Comparison of ENCODE assay signal across 12 mouse cellular contexts in the genomic region with DNA sequence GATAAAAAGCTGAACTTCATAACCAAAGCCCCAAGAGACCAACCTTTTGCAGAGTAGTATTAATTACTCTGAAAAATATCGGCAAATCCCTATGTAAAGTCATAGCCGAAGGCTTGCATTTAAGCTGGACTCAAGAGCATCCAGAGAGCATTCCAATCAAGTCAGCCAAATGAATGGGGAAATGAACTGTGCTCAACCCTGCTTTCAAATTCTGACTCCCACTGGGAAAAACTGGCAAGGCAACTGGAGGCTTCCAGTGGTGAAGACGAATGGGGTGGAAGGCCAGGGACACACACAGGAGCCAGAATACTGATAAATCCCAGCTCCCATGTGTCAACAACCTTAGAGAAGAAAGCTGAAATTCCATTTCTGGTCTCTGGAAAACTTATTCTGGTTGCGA.
DNase-seq lines count a peak whose midpoint lies in the region; ATAC-seq and TF ChIP-seq lines count a peak whose summit lies in the region.
"Had no signal": no experiment of that assay in that cellular context is flagged by ENCODE, and none has a peak within 500 bp of the region (broad histone marks: within the 10 kb centered on the region; RNA-seq: fewer than 3 reads in every experiment).

No protein-coding gene starts in this region.

- H3K9me3 ChIP-seq in heart, embryonic 12.5 days (replicated peaks), result no peaks in the 10 kb centered on the region
- H3K9me3 ChIP-seq in midbrain, postnatal 0 days (ENCODE audit: low read length), result no peaks in the 10 kb centered on the region
- no peaks in the 10 kb centered on the region for H3K9me3 ChIP-seq in midbrain, embryonic 16.5 days (replicated peaks; ENCODE audit: control insufficient read depth, low read length, poor library complexity, severe bottlenecking)
- H3K9me3 ChIP-seq: megakaryocyte, embryonic 14.5 days had no signal

- H3K36me3 ChIP-seq in heart, embryonic 12.5 days, result no peaks in the 10 kb centered on the region
- no peaks in the 10 kb centered on the region for H3K36me3 ChIP-seq in midbrain, postnatal 0 days (ENCODE audit: insufficient read depth, low read length)
- no peaks in the 10 kb centered on the region for H3K36me3 ChIP-seq in midbrain, embryonic 16.5 days (ENCODE audit: control insufficient read depth, insufficient read depth, low read length)

- H3K27ac ChIP-seq in heart, embryonic 12.5 days (ENCODE audit: poor library complexity, severe bottlenecking), result no peak overlapping the region
- no peak overlapping the region for H3K27ac ChIP-seq in midbrain, postnatal 0 days (ENCODE audit: low read depth, low read length)
- H3K27ac ChIP-seq in midbrain, embryonic 16.5 days (ENCODE audit: low read length), result no peak overlapping the region
- H3K27ac ChIP-seq: layer of hippocampus, adult 2 months; left cerebral cortex, adult 2 months had no signal

- H3K9ac ChIP-seq in heart, embryonic 12.5 days, result no peak overlapping the region
- H3K9ac ChIP-seq in midbrain, postnatal 0 days (replicated peaks; ENCODE audit: low read length, poor library complexity, severe bottlenecking), result no peak overlapping the region
- no peak overlapping the region for H3K9ac ChIP-seq in midbrain, embryonic 16.5 days (ENCODE audit: low read depth, low read length)

- DNase-seq in cerebellum, adult 9-10 months, result peak; percentile 2
- DNase-seq in heart, adult 9 months (ENCODE audit: low spot score in 2 of 2), result peak; percentile 4 to 11
- peak; percentile 32 for DNase-seq in midbrain, postnatal 0 days (ENCODE audit: low spot score)
- peak; percentile 8 for DNase-seq in heart, postnatal 4 days
- DNase-seq: adrenal gland, postnatal 25 days had no signal

- H3K27me3 ChIP-seq in heart, embryonic 12.5 days (replicated peaks), result no peaks in the 10 kb centered on the region
- no peaks in the 10 kb centered on the region for H3K27me3 ChIP-seq in midbrain, postnatal 0 days (ENCODE audit: insufficient read depth, low read length)
- no peaks in the 10 kb centered on the region for H3K27me3 ChIP-seq in midbrain, embryonic 16.5 days (ENCODE audit: control insufficient read depth, insufficient read depth, low read depth, low read length)
- H3K27me3 ChIP-seq: megakaryocyte, embryonic 14.5 days had no signal

- no peaks in the 10 kb centered on the region for H3K4me1 ChIP-seq in heart, embryonic 12.5 days (replicated peaks)
- H3K4me1 ChIP-seq in midbrain, postnatal 0 days (ENCODE audit: insufficient read depth, low read length), result no peaks in the 10 kb centered on the region
- H3K4me1 ChIP-seq in midbrain, embryonic 16.5 days (ENCODE audit: control insufficient read depth, insufficient read depth, low read length), result no peaks in the 10 kb centered on the region; the same call in 1 of the 2 replicates
- H3K4me1 ChIP-seq: megakaryocyte, embryonic 14.5 days had no signal

- H3K4me3 ChIP-seq in heart, embryonic 12.5 days, result no peak overlapping the region
- H3K4me3 ChIP-seq in midbrain, postnatal 0 days (ENCODE audit: low read depth, low read length), result no peak overlapping the region
- no peak overlapping the region for H3K4me3 ChIP-seq in midbrain, embryonic 16.5 days (ENCODE audit: low read depth, low read length)
- H3K4me3 ChIP-seq: layer of hippocampus, adult 2 months; left cerebral cortex, adult 2 months; megakaryocyte, embryonic 14.5 days had no signal

- TF ChIP-seq CTCF in midbrain, postnatal 0 days (IDR thresholded peaks at IDR 0.05), result no peak

- no peak overlapping the region for H3K4me2 ChIP-seq in heart, embryonic 12.5 days
- no peak overlapping the region for H3K4me2 ChIP-seq in midbrain, postnatal 0 days (ENCODE audit: low read depth, low read length, poor library complexity, severe bottlenecking)
- H3K4me2 ChIP-seq in midbrain, embryonic 16.5 days (ENCODE audit: low read length), result no peak overlapping the region

- ATAC-seq in cerebellum, adult (ENCODE audit: insufficient number of reproducible peaks, low FRiP score, low TSS enrichment), result no peak
- no peak for ATAC-seq in heart, embryonic 12.5 days (ENCODE audit: insufficient number of reproducible peaks, low FRiP score)
- ATAC-seq in midbrain, postnatal 0 days (ENCODE audit: low FRiP score), result no peak
- ATAC-seq in midbrain, embryonic 16.5 days, result no peak
- no peak for ATAC-seq in monocyte, adult 5-6 weeks (replicated peaks; ENCODE audit: insufficient number of reproducible peaks, low FRiP score, low TSS enrichment, poor library complexity, severe bottlenecking)

- WGBS in heart, embryonic 12.5 days, result 57% methylated on average over 4 of the region's 4 CpGs
- WGBS in midbrain, postnatal 0 days, result 47% methylated on average over 4 of the region's 4 CpGs
- 38% methylated on average over 4 of the region's 4 CpGs for WGBS in midbrain, embryonic 16.5 days
